Mouse (Mus musculus) MEL-GATA-1-ER (cell line): ENCODE results near the gene Hist2h2bb.
"Not testable (repeated sequence)": the region's sequence is repeated elsewhere in the genome, so short reads cannot be mapped to it uniquely, and the experiment has no call there.

ENCODE experiments used
- DNase-seq: peaks from one replicate; pipeline ENCODE4 v3.0.0-alpha.2; 2012; ENCODE audit warnings: low read depth; ENCODE audit errors: extremely low read depth

Hist2h2bb gene

GRCm38 (mm10) chr3:96239949-96240798 is 29.4 kb upstream of the Hist2h2bb start, which contains the start of gene Hist2h2aa2:
Hist2h2aa2 (minus strand) TSS chr3:96240276.
- DNase-seq, result peak; percentile 91

GRCm38 (mm10) chr3:96240799-96241197 is 28.8 kb upstream of the Hist2h2bb start:
- no peak for DNase-seq

DNA sequence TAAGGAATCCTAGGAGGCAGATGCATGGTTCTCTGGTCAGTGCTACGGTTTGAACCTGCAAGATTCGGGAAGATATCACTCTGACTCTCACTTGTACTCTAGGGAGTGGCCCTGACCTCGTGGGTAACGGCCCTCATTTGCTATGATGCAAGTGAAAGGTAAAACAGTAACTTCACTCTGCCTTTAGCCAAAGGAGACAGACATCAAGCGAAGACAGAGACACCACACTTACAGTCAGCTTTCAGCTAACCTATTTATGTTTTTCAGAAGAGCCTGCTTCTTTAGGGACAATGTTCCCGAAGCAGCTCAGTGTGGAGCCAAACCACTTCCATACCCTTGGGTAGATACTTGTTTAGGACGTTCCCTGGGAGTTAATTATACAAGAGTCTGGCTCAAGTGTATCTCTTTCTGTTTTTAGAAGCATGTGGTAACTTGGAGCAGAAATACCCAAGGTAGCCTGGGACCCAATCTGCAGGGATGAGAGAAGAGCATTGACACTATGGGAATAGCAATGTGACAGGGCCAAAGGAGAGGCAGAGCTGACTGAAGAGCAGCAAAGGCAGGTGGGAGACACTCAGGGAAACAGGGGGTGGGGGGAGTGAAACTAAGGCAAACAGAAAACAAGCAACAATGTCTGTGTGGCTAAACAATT is 25.5 kb upstream of the Hist2h2bb start:
- DNase-seq, result no peak

DNA sequence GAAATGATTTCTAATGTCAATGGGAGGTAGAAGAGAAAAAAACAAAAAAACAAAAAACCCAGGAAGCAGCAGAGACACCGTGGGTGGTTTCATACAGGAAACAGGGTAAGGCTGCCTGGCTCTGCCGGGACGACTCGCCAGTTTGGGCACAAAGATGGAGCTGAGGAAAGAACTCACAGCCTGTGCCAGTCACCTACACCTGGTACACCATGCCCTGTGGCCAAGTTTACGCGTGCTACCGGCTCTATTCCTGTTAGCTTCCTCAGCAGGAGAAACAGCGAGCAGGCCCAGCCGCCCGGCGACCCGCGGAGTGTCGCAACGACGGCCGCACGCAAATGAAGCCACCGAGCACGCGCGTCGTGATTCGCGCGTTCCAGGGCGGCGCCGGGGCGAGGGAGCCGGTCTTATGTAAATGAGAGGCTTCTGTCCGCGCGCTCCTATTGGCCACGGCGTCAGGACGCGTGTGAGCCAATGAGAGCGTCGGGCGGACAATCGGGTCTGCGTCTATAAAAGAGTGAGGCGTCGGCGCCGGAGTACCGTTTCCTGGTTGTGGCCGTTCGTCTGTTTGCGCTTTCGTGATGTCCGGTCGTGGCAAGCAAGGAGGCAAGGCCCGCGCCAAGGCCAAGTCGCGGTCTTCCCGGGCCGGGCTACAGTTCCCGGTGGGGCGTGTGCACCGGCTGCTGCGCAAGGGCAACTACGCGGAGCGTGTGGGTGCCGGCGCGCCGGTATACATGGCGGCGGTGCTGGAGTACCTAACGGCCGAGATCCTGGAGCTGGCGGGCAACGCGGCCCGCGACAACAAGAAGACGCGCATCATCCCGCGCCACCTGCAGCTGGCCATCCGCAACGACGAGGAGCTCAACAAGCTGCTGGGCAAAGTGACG is 24.3 kb upstream of the Hist2h2bb start, which contains the start of gene Hist2h2aa1:
TSS of gene Hist2h2aa1 (plus strand) at position 495 of the 884 bp plus-strand sequence.
- DNase-seq, result peak; percentile 94

GRCm38 (mm10) chr3:96246018-96246417 is 23.5 kb upstream of the Hist2h2bb start:
- not testable (repeated sequence) for DNase-seq

- not testable (repeated sequence) for DNase-seq
These were observed 23.1 kb upstream of the Hist2h2bb start, which contains the start of gene Hist2h3c1 for GRCm38 (mm10) chr3:96246427-96246856. Hist2h3c1 (plus strand) TSS chr3:96246685.

GRCm38 (mm10) chr3:96247356-96248140 is 22.0 kb upstream of the Hist2h2bb start:
- DNase-seq, result peak; percentile 83

DNA sequence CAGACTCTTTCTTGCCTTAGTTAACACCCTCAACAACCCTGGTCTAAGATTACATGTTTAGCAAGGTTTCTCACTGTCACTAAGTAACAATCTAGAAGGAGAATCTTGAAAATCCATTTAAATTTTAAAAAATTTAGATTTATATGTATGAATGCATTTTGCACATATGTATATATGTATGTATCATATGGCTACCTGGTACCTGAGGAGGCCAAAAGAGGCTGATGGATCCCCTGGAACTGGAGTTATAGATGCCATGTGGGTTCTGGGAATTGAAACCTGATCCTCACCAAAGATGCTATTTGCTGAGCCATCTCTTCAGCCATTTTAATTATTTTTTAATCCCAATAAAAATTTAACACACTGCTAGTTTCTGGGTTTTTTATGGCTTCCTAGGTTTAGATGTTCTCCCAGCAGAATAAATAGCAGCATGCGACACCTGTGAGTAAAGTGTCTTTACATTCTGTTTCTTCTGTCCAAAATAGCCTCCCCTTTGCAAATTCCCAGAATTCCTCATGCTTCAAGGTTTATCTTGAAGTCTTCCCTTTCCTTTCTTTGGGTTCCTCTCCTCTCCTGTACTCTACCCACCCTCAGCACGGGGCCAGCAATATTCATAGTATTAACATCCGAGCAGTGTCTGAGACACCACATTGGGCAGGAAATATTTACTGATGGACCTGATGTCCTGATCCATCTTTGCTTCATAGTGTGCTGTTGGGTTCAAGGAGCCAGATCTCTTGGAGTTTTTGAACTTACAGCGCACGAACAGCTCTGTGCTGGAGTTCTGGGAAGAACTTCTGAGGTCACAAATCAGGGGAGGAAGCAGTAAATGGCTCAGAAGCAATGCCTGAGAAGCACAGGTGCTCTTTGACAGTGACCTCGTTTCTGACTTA is 21.2 kb upstream of the Hist2h2bb start:
- peak; percentile 71 for DNase-seq

DNA sequence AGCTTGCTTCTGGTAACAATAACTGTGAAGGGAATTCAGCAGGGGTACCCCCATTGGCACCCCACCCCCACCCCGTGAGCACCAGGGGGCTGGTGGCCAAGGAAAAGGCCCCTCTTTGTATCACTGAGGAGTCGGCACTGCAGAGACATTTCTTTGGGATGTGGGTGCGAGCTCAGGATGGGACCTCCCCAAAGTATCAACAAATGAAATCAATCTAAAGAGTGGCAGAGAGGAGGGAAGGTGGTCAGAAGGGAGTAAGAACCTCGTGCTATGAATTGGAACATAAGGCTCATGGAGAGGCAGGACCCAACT is 20.6 kb upstream of the Hist2h2bb start:
- no peak for DNase-seq

GRCm38 (mm10) chr3:96250890-96251289 is 18.7 kb upstream of the Hist2h2bb start:
- DNase-seq, result no peak

DNA sequence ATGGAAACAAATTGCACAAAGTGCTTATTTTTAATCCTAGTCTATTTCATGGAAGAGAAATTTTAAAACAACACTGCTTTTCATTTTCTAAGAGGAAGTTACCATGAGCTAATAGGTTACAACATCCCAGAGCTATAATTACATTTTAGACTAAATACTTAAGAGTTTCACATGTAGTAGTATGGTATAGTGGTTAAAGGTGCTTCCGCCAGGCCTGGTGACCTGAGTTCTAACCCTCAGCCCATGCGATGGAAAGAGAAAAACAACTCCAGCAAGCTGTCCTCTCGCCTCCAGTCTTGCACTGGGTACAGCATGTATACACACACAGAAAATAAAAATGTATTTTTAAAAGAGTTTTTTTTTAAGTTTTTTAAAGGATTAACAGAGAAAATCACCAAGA is 17.8 kb upstream of the Hist2h2bb start:
- DNase-seq, result no peak

DNA sequence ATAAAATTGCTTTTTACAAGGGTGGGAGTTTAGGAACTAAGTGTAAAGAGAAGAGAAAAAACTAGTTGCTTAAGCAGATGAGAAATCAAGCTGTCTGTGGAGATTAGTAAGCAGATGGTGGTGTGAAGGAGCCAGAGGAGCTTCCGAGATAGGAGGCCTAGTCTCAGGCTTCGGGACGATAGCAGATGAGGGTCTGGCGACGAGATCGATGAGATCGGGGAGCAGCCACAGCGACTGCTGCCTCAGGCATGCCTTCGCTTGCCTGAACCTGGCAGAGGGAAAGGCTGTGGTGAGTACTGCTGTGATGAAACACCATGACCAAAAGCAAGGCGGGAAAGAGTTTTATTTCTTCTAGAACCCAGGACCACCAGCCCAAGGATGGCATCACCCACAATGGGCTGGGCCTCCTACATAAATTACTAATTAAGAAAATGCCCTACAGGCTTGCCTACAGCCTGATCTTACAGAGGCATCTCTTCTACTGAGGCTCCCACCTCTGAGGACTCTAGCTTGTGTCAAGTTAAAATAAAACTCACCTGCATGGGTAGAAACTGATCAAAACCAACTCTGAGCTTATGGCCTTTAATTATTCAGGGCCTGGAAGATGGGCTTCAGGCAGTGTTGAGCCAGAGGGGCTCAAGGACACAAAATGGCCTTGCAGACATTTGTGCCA is 14.7 kb upstream of the Hist2h2bb start:
- DNase-seq, result peak; percentile 93

GRCm38 (mm10) chr3:96255926-96256593 is 13.5 kb upstream of the Hist2h2bb start:
- no peak for DNase-seq

- no peak for DNase-seq
These were observed 12.4 kb upstream of the Hist2h2bb start for GRCm38 (mm10) chr3:96257190-96257589.

DNA sequence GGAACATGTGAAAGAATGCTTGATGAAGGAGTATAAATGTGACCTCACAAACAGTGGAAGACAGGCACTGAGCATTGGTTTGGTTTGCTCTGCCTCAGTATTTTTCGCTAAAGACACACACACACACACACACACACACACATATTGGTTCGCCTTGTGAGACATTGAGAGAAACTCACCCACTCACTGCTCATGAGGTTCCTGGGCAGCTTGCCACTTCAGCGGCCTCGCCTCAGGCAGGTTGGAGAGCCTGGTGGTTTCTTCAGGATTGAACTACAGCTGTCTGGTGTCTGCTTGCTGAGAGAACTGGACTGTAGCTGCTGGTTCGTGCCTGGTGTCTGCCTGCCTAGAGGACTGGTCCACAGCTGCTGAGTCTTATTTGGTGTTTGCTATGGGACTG is 9.3 kb upstream of the Hist2h2bb start:
- DNase-seq, result no peak

GRCm38 (mm10) chr3:96261623-96262022 is 7.9 kb upstream of the Hist2h2bb start:
- no peak for DNase-seq

DNA sequence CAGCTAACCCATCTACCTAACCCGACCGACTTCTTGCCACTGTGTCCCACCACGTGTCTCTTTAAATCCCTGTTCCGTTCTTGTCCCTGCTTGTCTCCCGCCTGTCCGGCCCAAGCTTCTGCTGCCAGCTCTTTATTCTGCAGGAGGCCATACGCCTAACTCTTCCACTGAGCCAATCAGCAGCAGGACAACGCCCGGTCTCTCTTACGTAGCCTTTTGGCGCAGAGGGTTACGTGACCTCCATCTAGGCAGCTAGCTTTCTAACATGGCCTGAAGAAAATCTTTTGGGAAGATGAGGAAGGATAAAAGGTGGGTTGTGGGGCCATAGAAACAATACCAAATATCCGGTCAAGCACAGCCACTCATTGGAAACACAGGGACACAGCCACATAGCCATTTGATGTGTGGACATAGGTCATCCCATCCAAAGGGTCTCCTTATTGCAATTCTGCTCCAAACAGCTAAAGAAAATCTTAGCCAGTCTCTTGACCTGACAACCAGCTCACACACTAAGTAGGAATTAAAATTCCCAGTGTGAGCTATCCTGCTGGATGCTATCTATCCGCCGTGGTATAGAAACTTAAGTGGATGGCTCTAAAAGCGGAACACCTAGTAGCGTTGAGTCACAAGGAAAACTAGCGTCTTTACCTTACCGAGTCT is 7.2 kb upstream of the Hist2h2bb start:
- DNase-seq, result peak; percentile 98

- DNase-seq, result peak; percentile 100
These were observed 6.5 kb upstream of the Hist2h2bb start, which contains the start of gene Hist2h4 for GRCm38 (mm10) chr3:96262979-96263550. Hist2h4 (minus strand) TSS chr3:96263311.
